Mouse (Mus musculus): Measurements from ENCODE around the gene Ankrd63.

The Ankrd63 gene

DNA sequence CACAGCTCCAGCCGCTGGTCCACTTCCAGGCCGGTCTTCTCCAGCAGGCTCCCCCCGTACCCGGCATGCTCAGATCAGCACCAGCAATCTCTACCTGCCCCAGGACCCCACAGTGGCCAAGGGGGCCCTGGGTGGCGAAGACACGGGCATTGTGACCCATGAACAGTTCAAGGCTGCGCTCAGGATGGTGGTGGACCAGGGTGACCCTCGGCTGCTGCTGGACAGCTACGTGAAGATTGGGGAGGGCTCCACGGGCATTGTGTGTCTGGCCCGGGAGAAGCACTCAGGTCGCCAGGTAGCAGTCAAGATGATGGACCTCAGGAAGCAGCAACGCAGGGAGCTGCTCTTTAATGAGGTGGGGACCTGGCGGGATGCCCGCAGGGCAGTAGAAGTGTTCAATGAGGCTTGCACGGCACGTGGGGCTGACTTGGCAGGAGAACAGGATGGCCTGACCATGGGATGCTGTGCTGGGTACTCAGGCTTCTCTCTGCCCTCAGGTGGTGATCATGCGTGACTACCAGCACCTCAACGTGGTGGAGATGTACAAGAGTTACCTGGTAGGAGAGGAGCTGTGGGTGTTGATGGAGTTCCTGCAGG, 10.3 kb downstream of the Ankrd63 start:
- no peak for DNase-seq (ENCODE audit: low spot score in 2 of 2)

DNA sequence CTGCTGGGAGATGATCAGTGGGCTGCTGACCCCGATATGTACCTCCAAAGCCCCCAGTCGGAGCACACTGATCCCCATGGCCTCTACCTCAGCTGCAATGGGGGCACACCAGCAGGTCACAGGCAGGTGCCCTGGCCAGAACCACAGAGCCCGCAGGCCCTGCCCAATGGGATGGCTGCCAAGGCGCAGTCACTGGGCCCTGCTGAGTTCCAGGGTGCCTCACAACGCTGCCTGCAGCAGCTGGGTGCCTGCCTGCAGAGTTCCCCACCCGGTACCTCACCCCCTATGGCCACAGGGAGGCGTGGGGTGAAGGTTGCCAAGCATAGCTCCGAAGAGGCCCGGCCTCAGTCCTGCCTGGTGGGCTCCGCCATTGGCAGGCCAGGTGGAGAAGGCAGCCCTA, 13.9 kb downstream of the Ankrd63 start:
- DNase-seq (ENCODE audit: low spot score in 2 of 2), result no peak

DNA sequence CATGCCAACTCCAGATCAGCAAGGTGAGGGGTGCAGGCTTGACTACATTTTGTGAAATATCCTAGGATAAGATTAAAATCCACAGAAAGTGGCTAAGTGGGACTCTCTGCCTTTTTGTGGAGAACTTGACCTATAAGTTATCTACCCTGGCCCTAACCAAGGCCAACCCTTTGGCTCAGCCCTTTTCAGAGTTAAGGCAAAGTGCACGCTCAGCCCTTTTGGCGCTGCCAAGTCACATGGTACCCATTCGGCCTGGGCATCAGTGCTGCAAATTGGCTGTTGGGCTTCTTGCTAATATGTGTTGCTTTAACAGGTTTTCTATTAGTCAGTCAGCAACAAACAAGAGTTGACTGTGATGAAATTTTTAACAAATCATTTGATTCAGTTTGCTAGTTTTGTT, 16.0 kb downstream of the Ankrd63 start:
- DNase-seq (ENCODE audit: low spot score in 2 of 2), result no peak

DNA sequence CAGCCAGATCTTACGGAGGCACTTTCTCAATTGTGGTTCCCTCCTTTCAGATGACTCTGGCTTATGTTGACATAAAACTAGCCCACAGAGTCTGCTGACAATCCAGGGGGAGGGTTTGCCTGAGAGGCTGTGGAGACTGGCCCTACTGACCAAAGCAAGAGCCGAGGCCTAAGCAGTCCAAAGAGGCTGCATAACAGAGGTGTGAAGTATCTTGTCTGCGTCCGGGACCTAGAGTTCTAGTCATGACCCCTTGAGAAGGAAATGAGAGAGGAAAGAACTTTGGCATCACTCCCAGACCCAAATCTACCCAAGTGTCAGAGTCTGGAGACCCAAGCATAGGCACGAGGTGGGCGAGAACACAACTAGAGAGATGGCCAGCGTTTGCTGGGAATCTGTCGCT, 17.1 kb downstream of the Ankrd63 start:
- DNase-seq (ENCODE audit: low spot score in 2 of 2), result no peak

DNA sequence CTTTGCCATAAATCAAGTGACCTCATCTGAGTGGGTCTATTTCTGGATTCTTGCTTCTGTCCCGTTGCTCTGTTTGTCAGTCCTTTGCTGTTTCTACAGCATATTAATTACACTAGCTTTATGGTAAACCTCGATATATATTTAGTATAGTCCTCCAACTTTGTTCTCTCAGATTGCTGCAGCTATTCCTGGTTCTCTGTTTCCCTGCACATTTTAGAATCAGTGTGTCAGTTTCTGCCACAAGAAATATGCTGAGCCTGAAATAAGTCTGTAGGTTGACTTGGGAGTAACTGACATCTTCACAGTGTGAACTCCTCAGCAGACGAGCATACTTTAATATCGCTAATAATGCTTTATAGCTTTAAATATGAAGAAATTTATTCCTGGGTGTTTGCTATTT, 18.7 kb downstream of the Ankrd63 start:
- DNase-seq (ENCODE audit: low spot score in 2 of 2), result no peak

DNA sequence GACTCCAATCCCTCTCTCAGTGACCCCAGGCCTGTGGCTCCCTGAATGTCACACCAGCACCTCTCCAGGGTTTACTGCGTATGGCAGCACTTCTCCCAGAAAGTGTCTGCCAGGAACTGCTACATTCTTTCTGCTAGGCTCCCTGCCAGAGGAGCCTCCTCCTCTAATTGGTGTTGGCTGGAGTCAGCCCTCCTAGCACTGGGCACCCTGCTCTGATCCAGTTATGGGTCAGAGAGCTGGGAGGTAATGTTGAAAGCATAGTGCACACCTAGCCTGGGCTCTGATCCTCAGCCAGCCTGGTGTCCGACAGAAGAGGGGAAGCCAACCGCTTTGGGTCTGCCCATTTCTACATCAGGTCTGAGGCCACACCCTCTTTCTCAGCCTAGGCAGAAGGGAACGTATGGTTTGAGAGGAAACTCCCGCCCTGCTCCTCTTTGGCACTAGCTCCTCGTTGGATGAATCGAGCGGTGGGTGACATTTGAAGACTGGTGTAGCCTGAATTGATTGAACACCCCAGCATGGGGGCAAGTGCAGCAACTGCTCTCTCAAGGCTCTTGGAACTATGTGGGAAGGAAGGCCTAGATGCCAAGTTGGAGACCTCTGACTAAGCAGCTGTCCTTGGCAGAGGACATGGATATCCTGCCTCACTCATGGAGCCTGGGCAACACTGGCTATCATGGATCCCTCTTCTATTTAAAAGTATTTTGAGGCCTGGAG, 21.1 kb downstream of the Ankrd63 start:
- no peak for DNase-seq (ENCODE audit: low spot score in 2 of 2)

DNA sequence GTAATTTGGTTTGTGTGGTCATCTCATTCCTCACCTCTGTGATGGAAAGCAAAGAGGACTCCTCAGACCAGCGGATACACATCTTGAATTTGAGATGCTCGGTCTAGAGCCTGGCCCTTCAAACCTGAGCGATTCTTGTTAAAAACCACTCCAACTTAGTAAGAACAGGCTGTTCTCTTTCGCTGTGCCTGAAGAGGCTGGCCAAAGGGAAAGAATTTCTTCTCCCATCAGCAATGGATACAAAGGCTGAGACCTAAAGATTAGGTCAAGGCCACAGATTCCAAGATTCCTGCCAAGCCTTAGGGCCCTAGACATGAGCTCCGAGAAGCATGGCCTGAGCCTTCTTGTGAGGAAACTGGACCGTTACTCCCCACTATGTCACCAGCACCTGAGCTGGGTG, 22.8 kb downstream of the Ankrd63 start:
- DNase-seq (ENCODE audit: low spot score in 2 of 2), result no peak

DNA sequence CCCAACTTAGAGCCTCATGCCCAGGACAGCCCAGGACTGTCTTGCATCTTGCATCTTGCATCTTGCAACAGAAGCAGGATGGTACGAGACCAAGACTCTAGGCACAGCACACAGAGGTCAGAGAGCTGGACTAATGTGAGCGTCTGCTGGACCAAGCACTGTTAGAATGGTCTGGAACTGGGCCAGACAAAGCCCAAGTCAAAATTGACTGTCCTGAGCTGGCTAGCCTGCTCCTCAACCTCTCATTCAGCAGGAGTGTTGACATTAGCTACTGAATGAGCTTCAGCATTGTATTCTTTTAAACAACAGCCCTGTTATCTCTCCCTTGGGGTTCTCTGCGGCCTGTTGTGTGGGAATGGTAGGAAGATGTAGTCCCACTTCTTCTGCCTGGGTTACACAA, 24.2 kb downstream of the Ankrd63 start:
- DNase-seq (ENCODE audit: low spot score in 2 of 2), result no peak

DNA sequence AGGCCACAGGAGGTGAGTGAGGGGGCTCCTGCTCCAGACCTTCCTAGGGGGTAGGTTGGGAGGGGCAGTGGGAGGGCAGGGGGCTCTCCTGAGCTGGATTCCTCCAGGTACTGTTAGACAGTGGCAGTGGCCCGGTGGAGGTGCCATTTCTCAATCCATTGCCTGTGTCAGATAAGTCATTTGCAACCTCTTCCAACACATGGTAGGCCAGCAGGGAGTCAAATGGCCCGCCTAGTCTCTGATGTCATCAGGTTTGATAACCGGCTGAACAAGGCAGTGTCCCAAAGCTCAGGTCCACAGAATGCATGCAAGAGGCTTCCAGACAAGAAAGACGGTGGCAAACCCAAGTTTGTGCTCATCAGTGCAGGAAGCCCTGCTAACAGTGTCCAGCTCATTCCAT, 25.9 kb downstream of the Ankrd63 start:
- DNase-seq (ENCODE audit: low spot score in 2 of 2), result no peak

DNA sequence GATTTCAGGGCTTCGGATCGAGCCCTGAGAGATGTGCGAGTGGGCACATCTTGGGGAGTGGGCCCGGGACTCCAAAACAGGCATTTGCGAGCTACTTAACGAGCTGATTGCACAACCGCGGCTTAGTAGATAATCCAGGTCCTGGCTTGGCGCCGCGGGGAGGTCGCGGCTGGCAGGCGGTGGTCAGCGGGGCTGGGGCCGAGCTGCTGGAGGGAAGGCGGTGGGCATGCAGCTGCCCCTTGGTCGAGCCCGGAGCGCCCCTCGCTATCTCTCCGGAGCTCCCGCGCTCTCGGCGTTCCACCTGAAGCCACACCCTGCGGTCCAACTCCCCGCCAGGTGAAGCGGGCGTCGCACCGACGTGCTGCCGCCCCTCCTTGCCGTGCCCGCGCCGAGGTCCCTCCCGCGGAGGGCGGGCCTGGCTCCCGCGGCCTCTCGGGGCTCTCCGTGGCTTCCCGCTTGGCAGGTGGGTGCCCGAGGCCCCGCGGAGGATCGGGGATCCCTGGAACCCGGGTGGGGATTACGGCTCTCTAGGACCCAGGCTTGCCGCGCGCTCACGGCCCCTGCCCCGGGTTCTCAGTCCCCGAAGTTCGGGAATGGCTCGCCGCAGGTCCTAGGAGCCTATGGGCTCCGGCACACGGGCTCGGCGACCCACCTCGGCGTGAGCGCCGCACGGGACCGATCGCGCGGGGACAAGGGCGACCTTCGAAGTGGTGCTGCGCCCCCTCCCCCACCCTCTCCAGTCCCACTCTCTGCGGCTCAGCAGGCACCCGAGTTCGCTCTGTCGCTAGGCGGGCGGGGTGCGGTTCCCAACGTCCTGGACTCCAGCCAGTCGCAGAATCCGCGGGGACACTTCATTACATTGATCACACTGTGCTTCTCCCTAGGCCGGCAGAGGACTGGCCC, 26.7 kb downstream of the Ankrd63 start:
- DNase-seq (ENCODE audit: low spot score in 2 of 2), result no peak

DNA sequence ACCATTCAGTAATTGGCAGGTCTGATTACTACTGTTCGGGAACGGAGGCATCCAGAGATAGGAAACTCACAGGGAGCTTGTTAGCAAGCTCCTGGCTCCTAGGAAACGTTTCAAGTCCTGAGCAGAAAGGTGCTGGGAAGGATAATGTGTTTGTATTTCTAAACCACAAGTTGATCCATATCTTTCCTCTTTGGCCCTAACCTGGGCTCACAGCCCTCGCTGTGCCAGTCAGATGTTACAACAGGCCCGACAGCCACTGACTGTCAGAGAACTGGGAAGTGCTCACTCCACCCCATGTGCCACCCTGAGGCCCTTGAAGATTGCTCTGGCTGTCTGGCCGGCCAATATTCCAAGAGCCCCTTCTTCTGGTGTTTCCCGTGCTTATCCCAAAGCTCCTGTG, 29.3 kb downstream of the Ankrd63 start:
- no peak for DNase-seq (ENCODE audit: low spot score in 2 of 2)

DNA sequence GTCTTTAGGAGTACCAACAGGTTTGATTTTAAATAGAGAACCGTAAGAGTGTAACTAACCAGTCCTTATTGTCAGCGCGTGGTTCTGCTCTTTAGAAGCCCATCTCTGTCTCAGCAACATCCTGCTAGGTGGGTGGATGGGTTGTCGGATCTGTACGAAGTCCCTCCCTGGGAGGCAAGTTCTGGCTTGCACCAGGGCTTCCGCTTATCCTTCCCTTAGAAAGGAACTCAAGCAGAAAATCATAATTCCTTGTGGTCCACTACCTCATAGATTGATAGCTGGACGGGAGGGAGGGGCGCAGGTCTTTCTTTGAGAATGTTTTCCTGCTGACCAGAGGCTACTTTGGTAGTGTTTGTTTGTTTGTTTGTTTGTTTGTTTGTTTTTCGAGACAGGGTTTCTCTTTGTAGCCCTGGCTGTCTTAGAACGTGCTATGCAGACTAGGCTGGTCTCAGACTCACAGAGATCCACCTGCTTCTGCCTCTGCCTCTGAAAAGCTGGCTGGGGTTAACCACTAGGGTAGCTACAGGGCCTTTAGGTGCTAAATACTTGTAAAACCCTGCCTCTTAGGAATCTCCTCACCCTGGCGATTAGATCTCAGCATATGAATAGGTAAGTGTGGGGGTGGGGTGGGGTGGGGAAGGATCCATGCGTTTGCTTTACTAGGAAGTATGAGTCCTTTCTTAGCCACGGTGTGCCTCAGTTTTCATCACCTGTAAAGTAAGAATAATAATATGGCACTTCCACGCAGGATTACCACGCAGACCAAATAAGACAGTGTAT, 29.9 kb downstream of the Ankrd63 start:
- no peak for DNase-seq (ENCODE audit: low spot score in 2 of 2)

DNA sequence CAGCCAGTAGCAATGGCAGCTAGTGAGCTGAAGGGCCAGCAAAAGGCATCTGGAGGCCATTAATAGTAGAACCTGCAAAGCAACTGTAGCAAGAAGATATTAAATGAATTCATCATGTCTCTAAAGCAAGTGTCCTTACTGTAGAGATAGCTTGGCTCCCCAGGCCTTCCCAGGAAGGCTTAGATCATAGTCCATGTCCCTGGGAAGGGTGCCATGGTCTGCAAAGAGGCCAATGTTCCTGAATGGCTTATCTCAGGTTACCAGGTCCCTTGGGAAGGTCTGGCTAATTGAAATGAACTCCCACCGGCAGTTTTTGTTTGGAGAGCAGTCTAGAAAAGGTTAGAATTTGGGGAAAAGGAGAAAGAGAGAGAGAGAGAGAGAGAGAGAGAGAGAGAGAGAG, 32.0 kb downstream of the Ankrd63 start:
- no peak for DNase-seq (ENCODE audit: low spot score in 2 of 2)

DNA sequence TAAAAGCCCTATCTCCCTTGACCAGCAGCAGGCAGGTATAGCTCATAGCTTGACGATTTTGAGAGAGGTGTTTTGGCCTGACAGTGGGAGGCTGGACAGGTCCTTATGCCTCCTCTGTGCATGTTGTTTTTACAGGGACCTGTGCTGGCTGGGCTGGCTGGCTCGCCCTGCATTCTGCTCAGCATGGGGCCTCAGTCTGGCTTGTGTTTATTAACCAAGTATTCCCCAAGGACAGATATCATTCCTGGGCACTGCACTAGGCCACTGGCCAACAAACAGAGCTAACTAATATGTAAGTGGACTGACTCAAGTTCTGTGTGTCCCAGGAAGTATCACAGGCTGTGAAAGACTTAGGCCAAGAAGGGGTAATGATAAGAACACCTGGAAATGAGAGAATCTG, 34.0 kb downstream of the Ankrd63 start:
- DNase-seq (ENCODE audit: low spot score in 2 of 2), result no peak

DNA sequence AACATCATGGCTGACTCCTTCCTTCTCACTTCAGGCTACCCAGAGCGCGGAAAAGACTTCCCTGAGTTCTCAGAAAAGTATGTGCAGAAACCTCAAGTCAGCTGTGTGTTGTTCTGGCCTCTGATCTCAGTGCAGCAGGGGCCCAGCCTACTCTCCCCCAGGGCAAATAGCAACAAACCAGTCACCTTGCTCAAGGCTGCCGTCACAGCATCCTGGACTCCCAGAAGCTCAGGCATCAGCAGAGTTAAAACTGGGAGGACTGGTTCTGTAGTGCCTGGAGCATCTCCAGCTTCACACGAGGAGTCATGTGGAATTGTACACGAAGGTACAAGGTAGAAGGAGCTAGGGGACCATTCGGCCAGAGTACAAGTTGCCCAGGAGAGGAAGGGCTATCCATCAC, 34.5 kb downstream of the Ankrd63 start:
- no peak for DNase-seq (ENCODE audit: low spot score in 2 of 2)

DNA sequence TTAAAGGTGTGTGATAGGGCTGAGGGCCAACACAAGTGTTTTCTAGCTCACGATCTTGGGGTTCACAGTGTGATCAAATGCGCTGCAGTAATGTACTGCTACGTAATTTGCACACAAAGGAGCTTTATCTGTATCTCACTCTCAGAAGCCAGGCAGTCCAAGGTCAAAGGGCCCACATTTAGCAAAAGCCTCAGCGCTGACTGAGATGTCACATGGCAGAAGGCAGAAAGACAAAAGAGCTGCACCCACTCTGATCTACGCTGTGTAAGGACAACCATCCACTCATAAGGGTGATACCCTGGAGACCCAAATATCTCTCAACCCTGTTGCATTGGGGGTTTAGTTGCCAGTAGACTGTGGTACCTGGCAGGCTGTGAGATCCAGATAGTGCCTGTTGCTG, 36.6 kb downstream of the Ankrd63 start:
- no peak for DNase-seq (ENCODE audit: low spot score in 2 of 2)

DNA sequence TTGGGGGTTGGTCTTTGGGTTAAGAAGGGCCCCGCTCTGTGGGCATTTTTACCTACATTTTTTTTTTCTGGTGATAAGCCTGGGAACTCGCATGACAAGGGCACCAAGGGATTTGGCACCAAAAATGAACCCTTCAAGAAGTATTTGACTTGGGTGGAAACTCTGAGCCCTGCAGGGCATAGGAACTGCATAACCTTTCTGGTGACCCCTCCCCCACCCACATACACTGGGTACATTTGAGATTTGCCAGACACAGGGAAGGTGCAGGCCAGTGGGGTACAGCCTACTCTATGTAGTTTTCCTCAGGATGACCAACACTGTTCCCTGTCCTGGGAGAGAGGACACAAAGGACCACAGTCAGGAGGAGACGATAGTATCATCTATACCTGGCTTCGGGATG, 38.1 kb downstream of the Ankrd63 start:
- DNase-seq (ENCODE audit: low spot score in 2 of 2), result no peak

DNA sequence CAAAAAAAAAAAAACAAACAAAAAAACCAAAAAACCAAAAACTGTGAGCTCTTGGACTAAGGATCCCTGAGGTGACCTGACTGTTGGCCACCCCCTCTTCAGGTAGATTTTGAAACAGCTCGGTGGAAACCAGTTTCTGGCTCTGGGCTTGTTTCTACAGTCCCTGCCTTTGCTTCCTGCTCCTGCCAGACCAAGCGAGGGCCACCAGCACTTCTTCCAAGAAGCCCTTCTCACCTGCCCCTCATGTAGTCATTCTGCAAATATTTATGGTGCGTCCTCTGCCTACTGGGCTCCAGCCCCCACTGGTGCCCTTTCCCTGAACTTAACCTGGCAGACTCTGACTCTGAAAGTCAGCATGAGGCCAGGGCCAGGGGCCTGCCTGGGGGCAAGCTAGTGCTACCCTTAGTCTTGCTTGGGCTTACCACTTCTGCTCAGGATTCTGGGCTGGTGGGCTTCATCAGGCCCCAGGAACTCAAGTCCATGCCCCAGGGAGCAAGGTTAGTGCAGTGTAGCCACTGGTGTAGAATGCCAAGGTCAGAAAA, 38.7 kb downstream of the Ankrd63 start:
- no peak for DNase-seq (ENCODE audit: low spot score in 2 of 2)

DNA sequence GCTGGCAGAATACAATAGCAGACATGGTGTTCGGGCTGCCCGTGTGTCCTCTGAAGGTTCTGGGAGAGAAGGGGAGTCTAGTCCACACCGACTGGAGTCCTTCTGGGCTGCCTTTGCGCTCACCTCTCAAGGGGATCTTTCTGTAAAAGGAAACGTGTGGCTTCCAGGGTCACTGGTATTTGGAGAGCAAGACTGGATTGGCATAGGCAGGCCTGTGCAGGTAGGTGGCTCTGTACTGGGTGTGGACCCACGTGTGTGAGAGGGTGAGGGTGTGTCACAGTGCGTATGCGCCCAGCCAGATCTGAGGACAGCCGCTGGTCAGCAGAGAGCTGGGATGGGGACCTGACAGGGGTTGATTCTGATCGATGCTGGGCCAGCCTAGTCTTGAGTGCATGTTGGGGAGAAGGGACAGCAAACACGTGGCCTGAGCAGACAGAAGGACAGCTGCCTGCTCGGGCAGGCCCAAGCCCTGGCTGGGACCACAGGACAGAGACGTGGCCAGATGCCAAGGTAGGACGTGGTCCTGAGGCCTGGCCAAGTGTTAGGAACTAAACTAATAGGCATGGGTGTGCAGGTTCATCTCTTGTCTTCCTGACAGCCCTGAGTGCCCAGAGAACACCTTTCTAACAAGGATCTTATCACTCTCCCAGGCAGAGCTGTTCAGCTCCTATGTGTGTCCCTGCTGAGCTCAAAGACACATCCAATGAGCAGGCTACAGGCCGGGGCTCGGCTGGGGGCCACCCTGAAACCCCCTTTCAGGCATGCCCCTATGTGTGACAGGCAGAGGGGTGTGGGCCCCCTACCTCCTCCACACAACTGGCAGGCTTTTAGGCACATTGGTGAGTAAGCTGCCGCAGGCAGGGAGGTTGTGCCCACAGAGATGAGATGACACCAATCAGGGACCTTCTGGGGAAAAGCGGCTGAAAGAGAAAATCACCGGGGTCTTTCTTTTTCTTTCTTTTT, 39.7 kb downstream of the Ankrd63 start:
- DNase-seq (ENCODE audit: low spot score in 2 of 2), result no peak
